Mouse (Mus musculus): ENCODE measurements at regions not wholly inside any gene's neighbourhood (a gene's known extent, or its start where the extent isn't known, plus 50 kb on each side); places are given as distances from the start of the nearest gene placed in this dataset.

DNA sequence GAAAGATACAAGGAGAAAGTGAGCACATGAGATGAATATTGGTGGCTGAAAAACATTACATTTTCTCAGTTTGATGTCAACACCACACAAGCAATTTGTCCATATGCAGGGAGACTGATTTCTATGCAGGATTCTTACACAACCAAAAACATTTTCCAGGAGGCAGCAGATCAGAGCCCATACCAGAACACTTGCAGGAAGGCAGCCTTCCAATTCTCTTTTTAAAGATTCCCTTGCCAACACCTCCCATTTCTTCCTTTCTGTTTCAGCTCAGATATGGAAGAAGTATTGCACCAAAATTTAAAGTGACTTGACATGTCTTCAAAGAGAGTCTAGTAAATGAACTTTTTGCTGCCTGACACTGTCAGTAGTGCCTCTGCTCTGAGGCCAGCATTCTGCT lies 100.7 kb upstream of the Cadps start:
- Histone ChIP-seq H3K9me3 (replicated peaks; ENCODE audit: control insufficient read depth, low read length) (no peaks in the 10 kb centered on the region), H3K9ac (replicated peaks; ENCODE audit: low read length) (no peak overlapping the region), H3K4me1 (ENCODE audit: control insufficient read depth, insufficient read depth, low read length) (no peaks in the 10 kb centered on the region), H3K27me3 (ENCODE audit: control insufficient read depth, insufficient read depth, low read length) (no peaks in the 10 kb centered on the region), H3K4me3 (ENCODE audit: low read depth, low read length) (no peak overlapping the region), H3K4me2 (ENCODE audit: low read depth, low read length) (no peak overlapping the region), H3K27ac (replicated peaks; ENCODE audit: low read depth, low read length) (no peak overlapping the region), H3K36me3 (replicated peaks; ENCODE audit: control insufficient read depth, insufficient read depth, low read depth, low read length) (no peaks in the 10 kb centered on the region)
- no peak for ATAC-seq (replicated peaks; ENCODE audit: insufficient number of reproducible peaks, low FRiP score, low TSS enrichment, low read depth)
- no peak for DNase-seq (ENCODE audit: low spot score)

DNA sequence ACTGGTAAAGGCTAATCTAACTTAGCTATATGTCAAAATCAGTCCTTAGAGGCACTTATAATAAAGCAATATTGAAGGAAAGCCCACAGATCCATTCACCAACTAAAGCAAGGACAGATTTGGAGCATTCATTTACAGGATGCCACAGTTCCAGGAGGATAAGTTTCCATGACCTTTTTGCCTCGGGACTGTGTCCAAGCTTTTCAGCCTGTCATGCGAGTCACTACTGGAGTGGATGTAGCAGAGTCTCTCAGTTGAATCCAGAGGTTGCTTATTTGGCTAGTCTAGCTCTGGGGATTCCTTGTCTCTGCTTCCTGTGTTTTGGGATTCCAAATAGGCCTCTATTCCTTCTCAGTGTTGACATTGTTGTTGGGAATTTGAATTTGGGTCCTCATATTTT lies 92.6 kb upstream of the Cadps start:
- Histone ChIP-seq H3K4me3 (ENCODE audit: low read depth, low read length) (no peak overlapping the region), H3K4me2 (ENCODE audit: low read depth, low read length) (no peak overlapping the region), H3K9me3 (replicated peaks; ENCODE audit: control insufficient read depth, low read length) (no peaks in the 10 kb centered on the region), H3K27me3 (ENCODE audit: control insufficient read depth, insufficient read depth, low read length) (no peaks in the 10 kb centered on the region), H3K27ac (replicated peaks; ENCODE audit: low read depth, low read length) (no peak overlapping the region), H3K9ac (replicated peaks; ENCODE audit: low read length) (no peak overlapping the region), H3K36me3 (replicated peaks; ENCODE audit: control insufficient read depth, insufficient read depth, low read depth, low read length) (no peaks in the 10 kb centered on the region), H3K4me1 (ENCODE audit: control insufficient read depth, insufficient read depth, low read length) (no peaks in the 10 kb centered on the region)
- no peak for DNase-seq (ENCODE audit: low spot score)
- ATAC-seq (replicated peaks; ENCODE audit: insufficient number of reproducible peaks, low FRiP score, low TSS enrichment, low read depth), result no peak
- WGBS, result 81% methylated on average over 2 of the region's 2 CpGs

DNA sequence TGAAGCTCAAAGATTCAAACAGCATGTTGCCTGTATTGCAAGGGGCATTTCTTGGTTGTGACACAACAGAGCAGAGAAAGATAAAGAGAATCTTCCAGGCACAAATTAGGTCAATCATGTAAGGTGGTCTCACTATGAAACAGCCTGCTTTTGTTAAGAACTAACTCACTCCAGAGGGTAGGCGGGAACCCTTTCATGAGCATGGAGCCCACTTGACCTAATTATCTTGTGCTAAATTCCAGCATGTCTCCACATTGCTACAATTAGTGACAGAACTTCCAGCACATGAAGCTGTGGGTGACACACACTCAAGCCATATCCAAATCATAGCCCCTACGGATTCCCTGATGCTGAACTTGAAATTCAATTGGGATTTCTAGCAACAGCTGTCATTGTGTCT lies 91.1 kb upstream of the Cadps start:
- no peak overlapping the region for H3K27ac ChIP-seq (replicated peaks; ENCODE audit: low read depth, low read length)
- no peaks in the 10 kb centered on the region for H3K27me3 ChIP-seq (ENCODE audit: control insufficient read depth, insufficient read depth, low read length)
- no peaks in the 10 kb centered on the region for H3K9me3 ChIP-seq (replicated peaks; ENCODE audit: control insufficient read depth, low read length)
- no peak overlapping the region for H3K4me2 ChIP-seq (ENCODE audit: low read depth, low read length)
- 73% methylated on average over 2 of the region's 2 CpGs for WGBS
- ATAC-seq (replicated peaks; ENCODE audit: insufficient number of reproducible peaks, low FRiP score, low TSS enrichment, low read depth) (no peak), DNase-seq (ENCODE audit: low spot score) (no peak)
- no peaks in the 10 kb centered on the region for H3K4me1 ChIP-seq (ENCODE audit: control insufficient read depth, insufficient read depth, low read length)
- H3K9ac ChIP-seq (replicated peaks; ENCODE audit: low read length), result no peak overlapping the region
- H3K36me3 ChIP-seq (replicated peaks; ENCODE audit: control insufficient read depth, insufficient read depth, low read depth, low read length), result no peaks in the 10 kb centered on the region
- H3K4me3 ChIP-seq (ENCODE audit: low read depth, low read length), result no peak overlapping the region

DNA sequence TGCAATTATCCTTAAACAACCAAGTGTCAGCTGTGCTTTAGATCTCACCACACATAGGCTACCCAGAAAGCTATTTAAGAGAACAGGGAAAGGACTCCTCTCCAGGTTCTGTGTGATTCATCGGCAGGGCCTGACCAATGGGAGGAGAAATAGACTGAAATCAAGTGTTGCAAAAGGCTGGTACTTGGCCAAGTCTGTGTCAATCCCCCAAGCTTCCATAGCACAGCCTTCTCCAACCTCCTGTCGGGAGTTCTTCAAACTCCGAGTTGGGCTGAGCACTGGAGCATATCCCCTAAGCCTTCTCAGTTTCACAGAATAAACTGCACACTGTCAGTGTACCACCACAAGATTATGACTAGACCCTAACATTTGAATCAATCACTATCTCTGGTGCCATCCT lies 90.5 kb upstream of the Cadps start:
- no peaks in the 10 kb centered on the region for H3K9me3 ChIP-seq (replicated peaks; ENCODE audit: control insufficient read depth, low read length)
- H3K4me1 ChIP-seq (ENCODE audit: control insufficient read depth, insufficient read depth, low read length), result no peaks in the 10 kb centered on the region
- H3K4me2 ChIP-seq (ENCODE audit: low read depth, low read length), result no peak overlapping the region
- DNase-seq (ENCODE audit: low spot score) (no peak), ATAC-seq (replicated peaks; ENCODE audit: insufficient number of reproducible peaks, low FRiP score, low TSS enrichment, low read depth) (no peak)
- no peaks in the 10 kb centered on the region for H3K27me3 ChIP-seq (ENCODE audit: control insufficient read depth, insufficient read depth, low read length)
- H3K27ac ChIP-seq (replicated peaks; ENCODE audit: low read depth, low read length), result no peak overlapping the region
- 83% methylated on average over 3 of the region's 3 CpGs for WGBS
- no peaks in the 10 kb centered on the region for H3K36me3 ChIP-seq (replicated peaks; ENCODE audit: control insufficient read depth, insufficient read depth, low read depth, low read length)
- H3K9ac ChIP-seq (replicated peaks; ENCODE audit: low read length), result no peak overlapping the region
- H3K4me3 ChIP-seq (ENCODE audit: low read depth, low read length), result no peak overlapping the region

DNA sequence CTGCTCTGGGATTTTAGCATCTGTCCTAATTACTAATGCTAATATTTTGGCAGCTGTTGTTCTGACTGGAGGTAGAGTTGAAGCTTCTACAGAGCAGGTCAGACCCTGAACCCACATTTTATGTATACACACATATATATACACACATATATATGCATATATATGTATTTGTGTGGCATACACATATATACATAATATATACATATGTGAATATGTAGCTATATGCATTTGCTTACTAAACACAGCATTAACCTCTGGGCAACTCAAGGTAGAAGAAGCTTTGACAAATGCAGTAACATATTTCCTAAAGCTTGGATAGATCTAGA lies 54.4 kb upstream of the Cadps start:
- DNase-seq (ENCODE audit: low spot score), result no peak
- H3K4me2 ChIP-seq (ENCODE audit: low read depth, low read length), result no peak overlapping the region
- no peaks in the 10 kb centered on the region for H3K9me3 ChIP-seq (replicated peaks; ENCODE audit: control insufficient read depth, low read length)
- no peak for ATAC-seq (replicated peaks; ENCODE audit: insufficient number of reproducible peaks, low FRiP score, low TSS enrichment, low read depth)
- H3K36me3 ChIP-seq (replicated peaks; ENCODE audit: control insufficient read depth, insufficient read depth, low read depth, low read length), result no peaks in the 10 kb centered on the region
- no peak overlapping the region for H3K9ac ChIP-seq (replicated peaks; ENCODE audit: low read length)
- no peaks in the 10 kb centered on the region for H3K4me1 ChIP-seq (ENCODE audit: control insufficient read depth, insufficient read depth, low read length)
- no peak overlapping the region for H3K27ac ChIP-seq (replicated peaks; ENCODE audit: low read depth, low read length)
- H3K27me3 ChIP-seq (ENCODE audit: control insufficient read depth, insufficient read depth, low read length), result no peaks in the 10 kb centered on the region
- no peak overlapping the region for H3K4me3 ChIP-seq (ENCODE audit: low read depth, low read length)

DNA sequence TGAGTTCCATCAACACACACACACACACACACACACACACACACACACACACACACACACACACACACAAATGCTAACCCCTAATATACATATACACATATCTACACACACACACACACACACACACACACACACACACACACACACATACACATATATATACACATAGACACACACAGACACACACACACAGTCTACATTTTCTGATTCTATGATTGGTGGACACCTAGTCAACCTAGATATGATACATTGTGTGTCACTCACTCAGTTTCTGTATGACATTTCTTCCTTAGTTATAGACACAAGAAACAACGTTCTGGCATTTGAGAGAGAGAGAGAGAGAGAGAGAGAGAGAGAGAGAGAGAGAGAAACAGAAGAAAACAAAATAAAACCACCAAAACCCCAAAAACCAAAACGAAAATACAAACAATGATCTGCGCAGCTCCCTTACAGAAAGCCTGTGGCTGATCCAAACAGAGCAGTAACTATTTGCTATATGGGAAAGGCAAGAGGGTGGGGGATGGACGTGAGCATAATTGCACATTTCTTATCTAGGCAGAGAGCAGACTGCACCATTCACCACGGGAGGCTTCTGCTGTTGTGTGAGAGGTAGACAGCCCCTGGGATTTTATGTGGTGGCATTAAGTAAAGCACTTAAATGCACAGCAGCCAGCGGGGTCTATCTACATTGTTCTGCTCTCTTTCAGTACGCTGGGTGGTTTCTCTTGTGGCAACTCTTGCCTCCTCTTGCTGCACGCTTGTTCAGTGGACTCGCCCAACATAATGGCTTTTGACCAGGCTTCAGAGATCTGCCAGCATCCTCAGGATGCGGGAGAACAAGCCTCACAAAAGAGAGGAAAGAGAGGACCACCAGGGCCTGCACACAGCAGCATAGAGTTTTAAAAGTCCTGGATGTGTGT lies 53.8 kb upstream of the Cadps start:
- 0 out of 2 replicates have a peak, but pooled peaks have one; percentile 23 for ATAC-seq (replicated peaks; ENCODE audit: insufficient number of reproducible peaks, low FRiP score, low TSS enrichment, low read depth)

More for the DNA sequence above, 53.8 kb upstream of the Cadps start:
- Histone ChIP-seq H3K27me3 (ENCODE audit: control insufficient read depth, insufficient read depth, low read length) (no peaks in the 10 kb centered on the region), H3K27ac (replicated peaks; ENCODE audit: low read depth, low read length) (no peak overlapping the region), H3K4me2 (ENCODE audit: low read depth, low read length) (no peak overlapping the region), H3K36me3 (replicated peaks; ENCODE audit: control insufficient read depth, insufficient read depth, low read depth, low read length) (no peaks in the 10 kb centered on the region), H3K9ac (replicated peaks; ENCODE audit: low read length) (no peak overlapping the region), H3K4me3 (ENCODE audit: low read depth, low read length) (no peak overlapping the region), H3K9me3 (replicated peaks; ENCODE audit: control insufficient read depth, low read length) (no peaks in the 10 kb centered on the region), H3K4me1 (ENCODE audit: control insufficient read depth, insufficient read depth, low read length) (no peaks in the 10 kb centered on the region)
- DNase-seq (ENCODE audit: low spot score), result no peak
- 70% methylated on average over 10 of the region's 10 CpGs for WGBS
